Mouse (Mus musculus) thymus, postnatal 25 days (tissue): ENCODE data around the gene Cnnm4.

Experiments
- DNase-seq: peaks from one replicate; pipeline ENCODE4 v3.0.0; 2022

Gene Cnnm4

DNA sequence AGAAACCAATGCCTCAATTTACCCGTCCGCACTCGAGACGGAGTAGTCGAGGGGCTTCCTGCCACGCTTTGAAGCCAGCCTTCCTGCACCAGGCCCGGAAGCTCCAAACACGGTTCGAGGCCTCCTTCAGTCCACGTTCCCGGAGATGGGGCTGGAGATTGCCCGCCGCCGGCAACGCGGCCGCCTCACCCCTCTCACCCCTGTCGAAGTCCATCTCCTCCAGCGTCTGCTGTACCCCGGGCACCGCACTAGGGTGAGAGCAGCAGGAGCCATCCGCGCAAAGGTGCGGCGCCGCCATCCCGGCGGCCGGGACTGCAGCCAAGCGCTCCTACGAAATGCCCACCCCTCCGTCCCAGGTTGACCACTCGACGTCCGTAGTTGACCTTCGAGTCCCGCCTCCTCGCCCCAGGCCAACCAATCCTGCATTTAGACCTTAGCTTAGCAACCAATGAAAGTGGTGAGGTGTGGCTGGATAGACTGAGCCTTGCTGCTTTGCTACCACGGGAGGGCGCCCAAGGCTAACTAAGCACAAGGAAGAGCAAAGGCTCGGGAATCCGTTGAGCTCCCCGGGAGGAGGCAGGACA lies 75.6 kb downstream of the Cnnm4 start, which contains the start of gene Ankrd39:
Gene Ankrd39, minus strand, starts transcription at position 558 of the 584 bp plus-strand sequence.
- peak; percentile 97 for DNase-seq

- no peak for DNase-seq
These were observed 76.7 kb downstream of the Cnnm4 start for GRCm38 (mm10) chr1:36547981-36548598.

GRCm38 (mm10) chr1:36548771-36549170 lies 77.4 kb downstream of the Cnnm4 start:
- no peak for DNase-seq

DNA sequence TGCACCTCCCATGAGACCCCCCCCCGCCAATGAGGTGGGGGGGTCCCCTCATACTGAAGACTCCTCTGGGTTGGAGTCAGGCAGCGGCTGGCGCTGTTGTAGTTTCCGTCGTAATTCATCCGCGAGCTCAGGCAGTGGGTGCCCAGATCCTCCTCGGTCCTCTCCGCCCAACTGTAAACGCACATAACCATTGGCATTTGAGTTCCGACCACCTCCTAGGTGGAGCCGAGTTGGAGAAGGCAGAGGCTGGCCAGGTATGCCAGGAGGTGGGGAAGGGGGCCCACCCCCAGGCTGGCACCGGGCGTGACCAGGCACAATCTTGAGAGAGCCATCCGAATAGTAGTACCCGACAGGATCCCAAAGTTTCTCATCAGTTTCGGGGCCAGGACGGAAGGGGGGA lies 78.1 kb downstream of the Cnnm4 start:
- DNase-seq, result no peak

DNA sequence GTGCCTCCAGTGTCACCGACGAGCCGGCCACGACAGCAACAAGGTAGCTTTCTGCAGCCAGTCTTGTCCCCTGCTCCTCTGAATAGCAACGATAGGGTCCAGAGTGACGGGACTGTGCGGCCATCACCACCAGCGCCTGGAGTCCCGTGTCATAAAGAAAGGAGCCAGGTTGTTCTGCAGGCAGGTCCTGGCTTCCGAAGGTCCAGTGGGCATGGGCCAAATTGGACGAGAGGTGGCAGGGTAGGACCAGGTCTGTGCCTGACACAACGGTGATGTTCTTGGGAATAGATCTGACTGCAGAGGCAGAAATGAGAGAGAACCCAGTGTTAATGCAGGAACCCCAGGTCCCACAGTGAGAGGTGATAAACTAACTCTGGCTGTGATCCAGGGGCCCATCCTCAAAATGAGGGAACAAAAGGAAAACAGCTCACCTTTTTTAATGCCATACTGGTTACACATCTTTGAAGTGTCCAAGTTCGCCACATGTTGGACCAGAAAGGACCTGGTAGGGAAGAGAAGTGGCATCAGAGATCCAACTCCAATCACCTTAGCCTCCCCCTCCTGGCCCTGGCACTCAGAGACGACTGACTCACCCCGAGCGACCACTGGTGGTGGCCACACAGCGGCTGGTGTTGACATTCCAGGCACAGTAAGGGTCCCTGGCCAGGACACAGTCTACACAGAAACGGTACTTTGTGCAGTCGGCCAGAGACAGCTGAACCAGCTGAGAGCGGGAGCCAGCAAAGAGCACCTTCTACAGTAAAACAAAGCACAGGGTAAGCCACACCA lies 78.8 kb downstream of the Cnnm4 start:
- DNase-seq, result no peak

GRCm38 (mm10) chr1:36551904-36552303 lies 80.5 kb downstream of the Cnnm4 start:
- DNase-seq, result no peak

- no peak for DNase-seq
These were observed 81.1 kb downstream of the Cnnm4 start for GRCm38 (mm10) chr1:36552506-36552905.

DNA sequence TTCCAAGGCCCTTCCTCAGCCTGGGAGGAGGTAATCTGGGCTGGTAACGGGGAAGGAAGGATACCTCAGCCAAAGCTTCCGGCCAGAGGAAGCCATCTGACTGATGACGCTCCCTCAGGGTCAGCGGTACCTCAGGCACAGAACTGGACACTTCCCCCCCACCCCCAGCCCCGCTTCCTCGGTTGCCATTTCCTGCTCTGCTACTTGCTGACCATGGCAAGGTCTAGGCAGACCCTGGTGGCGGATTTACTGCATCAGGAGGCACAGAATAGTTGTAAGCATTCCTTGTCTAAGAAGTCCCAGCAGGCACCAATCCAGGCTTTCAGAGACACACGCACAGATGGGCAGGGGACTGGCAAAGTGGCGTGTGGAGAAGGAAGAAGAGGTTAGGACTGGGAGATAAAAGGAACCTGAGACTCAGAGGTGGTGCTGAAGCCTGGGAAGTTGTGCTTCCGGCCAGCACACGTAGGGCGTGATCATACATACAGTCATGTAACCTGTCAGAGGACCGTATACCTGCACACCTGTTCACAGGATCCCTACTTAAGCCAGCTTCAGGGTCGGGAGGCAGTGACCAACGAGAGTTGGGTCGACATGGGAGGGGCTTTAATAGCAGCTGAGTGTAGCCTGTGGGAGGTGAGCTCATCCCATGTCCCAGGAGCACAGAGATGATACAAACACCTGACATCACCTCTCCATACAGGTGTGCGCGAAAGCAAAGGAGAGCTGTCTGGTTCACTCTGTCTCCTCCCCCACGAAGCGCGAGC lies 83.4 kb downstream of the Cnnm4 start:
- no peak for DNase-seq

GRCm38 (mm10) chr1:36555798-36556395 lies 84.5 kb downstream of the Cnnm4 start:
- DNase-seq, result peak; percentile 14

DNA sequence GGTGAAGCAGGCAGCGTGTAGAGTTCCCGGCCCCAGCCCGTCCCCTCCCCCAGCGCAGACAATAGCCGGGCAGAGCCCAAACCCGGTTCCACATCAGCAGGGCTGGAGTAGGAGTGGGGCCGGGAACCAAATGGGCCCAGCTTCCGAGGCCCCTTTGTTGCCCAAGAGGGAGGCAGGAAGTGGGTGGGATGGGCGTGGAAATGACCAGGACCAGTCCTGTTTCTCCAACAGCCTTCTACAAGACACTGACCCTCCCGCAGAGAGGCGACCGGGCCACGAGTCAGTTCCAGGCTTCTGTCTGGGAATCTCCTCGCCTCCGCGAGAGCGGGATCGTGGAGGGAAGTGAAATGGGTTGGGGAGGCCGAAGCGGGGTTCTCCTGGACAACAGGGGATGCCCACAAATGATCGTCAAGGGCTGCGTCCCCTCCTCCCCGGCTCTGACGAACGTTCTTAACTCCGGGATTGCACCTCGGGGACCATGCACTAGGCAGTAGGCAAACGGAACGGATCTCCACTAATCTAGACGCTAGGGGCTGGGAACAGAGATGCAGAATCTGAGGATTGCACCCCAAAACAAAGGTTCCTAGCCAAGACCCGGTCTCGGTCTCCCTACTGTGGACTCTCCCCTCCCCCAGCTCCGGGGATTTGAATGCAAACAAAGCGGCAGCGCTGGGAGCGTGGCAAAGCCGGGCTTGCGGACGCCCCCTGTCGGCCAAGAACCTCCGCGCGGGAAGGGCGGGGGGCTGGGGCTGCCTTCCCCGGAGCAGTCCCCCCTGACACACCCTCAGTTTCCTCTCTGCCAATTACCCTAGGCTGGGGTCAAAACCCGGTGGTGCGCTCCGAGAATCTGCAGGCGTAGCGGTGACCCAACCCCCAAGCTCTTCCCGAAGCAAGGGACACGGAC lies 85.4 kb downstream of the Cnnm4 start:
- peak; percentile 93 for DNase-seq

DNA sequence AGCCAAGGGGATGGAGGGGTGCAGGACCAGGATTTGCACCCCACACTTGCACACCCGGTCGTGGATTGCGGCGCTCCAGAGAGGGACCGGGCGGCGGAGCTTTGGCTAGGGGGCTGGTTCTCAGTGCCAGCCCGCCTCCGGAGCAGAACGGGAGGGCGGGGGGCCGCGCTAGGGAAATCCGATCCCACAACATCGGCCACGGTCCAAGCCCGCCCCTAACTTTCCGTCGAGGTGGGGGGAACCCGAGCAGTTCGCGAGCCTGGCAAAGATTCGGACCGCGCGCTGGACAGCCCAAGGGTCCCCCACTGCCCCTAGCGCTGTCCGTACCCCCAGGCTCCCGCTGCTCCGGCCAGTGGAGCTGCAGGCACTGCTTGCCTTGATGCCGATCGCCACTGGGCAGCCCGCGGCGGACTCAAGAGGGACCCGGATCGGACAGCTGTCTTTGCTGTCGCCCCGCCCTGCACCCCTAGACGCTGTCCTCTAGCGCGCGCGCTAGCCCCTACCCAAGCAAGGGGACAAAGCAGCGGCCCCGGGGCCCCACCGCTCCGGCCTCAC lies 86.1 kb downstream of the Cnnm4 start:
- DNase-seq, result no peak
